Mouse (Mus musculus): ENCODE measurements at regions not wholly inside any gene's neighbourhood (a gene's known extent, or its start where the extent isn't known, plus 50 kb on each side); places are given as distances from the start of the nearest gene placed in this dataset.

DNA sequence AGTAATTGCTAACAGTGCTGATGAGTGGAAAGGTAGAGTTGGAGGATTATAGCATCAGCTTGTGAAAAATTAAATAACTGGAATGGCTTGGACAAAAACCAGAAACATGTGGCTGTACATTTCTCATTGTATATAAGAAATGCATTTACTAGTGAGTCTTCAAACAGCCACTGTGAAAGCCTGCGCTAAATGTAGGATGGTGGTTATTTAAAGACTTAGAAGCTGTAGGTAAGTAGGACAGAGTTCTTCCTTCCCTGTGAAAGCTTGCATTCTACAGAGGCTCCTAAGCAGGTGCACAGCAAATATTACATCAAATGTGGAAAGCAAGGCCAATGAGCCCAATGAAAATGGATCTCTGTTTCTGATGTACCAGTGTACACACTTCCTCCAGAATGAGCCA lies 2999.5 kb upstream of the Gm6569 start:
- ATAC-seq, result no peak
- no peak for TF ChIP-seq CTCF (IDR thresholded peaks at IDR 0.05)
- in situ Hi-C loops (cut with MboI; ENCODE audit: low pct_unique_long_range_greater_than_20kb), result no loop called here

DNA sequence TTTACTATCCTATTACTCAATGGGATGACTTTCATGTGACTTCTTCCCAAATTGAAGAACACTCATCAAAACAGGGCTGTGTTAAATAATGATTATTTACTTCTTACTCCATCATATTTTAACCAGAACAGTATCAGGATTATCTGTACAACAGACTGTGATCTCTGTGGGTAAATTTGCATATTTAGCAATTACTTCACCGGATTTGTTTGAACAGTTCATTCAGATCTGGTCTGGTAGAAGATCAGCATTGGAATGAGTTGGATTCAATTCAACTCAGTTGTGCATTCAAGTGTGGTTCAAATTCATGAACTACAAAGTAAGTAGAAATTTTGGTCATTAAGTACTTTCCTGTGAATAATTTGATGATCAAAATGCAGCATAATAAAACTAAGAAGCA lies 2991.8 kb upstream of the Gm6569 start:
- ATAC-seq (no peak), DNase-seq (ENCODE audit: low read depth, low spot score) (no peak)
- ChIA-PET CTCF (no interaction called here), POLR2A (no interaction called here)
- no peaks in the 10 kb centered on the region for H3K27me3 ChIP-seq
- in situ Hi-C loops (cut with MboI; ENCODE audit: low pct_unique_long_range_greater_than_20kb), result no loop called here
- no peak for TF ChIP-seq CTCF (IDR thresholded peaks at IDR 0.05)

More for the DNA sequence above, 2999.5 kb upstream of the Gm6569 start:
- ChIA-PET POLR2A (no interaction called here), CTCF (no interaction called here)
- H3K27me3 ChIP-seq, result no peaks in the 10 kb centered on the region
- no peak for DNase-seq (ENCODE audit: low read depth, low spot score)

DNA sequence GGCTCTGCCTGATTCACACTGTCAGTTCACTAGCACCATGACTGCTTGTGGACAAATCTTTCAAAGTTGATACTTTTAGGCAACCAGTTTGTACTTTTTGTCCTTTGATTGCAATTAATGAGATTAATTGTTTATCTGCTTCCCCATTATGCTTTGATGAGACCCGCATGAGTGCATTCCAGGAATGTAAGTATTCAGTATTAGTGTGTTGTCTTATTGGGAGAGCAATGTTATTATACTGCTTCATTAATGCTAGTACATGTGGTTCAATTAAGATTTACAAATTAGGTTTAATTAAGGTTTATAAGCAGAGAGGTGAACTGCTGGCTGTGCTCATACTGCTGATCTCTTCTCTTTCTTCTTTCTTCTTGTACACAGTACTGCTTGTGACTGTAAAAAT lies 2984.7 kb upstream of the Gm6569 start:
- CTCF ChIA-PET, result interaction anchor here (1.2 kb wide), 1 partner anchor 13 kb away, joined by 4 read pairs; no protein-coding TSS in a partner anchor
- ATAC-seq (no peak), DNase-seq (ENCODE audit: low read depth, low spot score) (no peak)
- H3K27me3 ChIP-seq, result no peaks in the 10 kb centered on the region
- POLR2A ChIA-PET, result no interaction called here
- no peak for TF ChIP-seq CTCF (IDR thresholded peaks at IDR 0.05)
- in situ Hi-C loops (cut with MboI; ENCODE audit: low pct_unique_long_range_greater_than_20kb), result no loop called here

DNA sequence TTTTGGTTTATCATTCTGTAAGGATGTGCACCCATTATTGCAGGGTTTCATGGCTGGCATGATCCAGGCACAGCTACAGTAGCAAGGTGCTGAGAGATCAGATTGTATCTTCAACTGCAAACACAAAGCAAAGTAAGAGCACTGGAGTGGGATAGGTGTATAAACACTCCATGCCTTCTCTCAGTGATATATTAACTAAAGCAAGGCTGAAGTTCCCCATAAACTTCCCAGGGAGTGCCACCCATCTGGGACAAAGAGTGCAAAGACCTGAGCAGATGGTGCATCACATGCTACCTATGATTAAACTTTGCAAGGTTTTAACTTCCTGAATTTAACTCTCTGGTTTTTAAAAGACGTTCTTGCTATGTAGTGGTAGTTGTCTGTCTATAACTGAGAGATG lies 2983.9 kb upstream of the Gm6569 start:
- ATAC-seq, result no peak
- in situ Hi-C loops (cut with MboI; ENCODE audit: low pct_unique_long_range_greater_than_20kb), result no loop called here

More for the DNA sequence above, 2983.9 kb upstream of the Gm6569 start:
- no peak for TF ChIP-seq CTCF (IDR thresholded peaks at IDR 0.05)
- no peaks in the 10 kb centered on the region for H3K27me3 ChIP-seq
- CTCF ChIA-PET, result interaction anchor here (1.2 kb wide), 1 partner anchor 12 kb away, joined by 4 read pairs; no protein-coding TSS in a partner anchor
- no peak for DNase-seq (ENCODE audit: low read depth, low spot score)
- POLR2A ChIA-PET, result no interaction called here

All from Patski (cell line).